Mouse (Mus musculus) limb, embryonic 12.5 days (tissue): Measurements from ENCODE around the gene Nr4a3. TPM values are rescaled to one million over a fixed set of nuclear protein-coding genes. Genes with fewer than 3 reads are reported as not detected.

Source experiments
- ATAC-seq: fragments of 200-750 bp; cut with Nextera tagmentation; 2 replicates; pipeline ENCODE4 v1.8.0; 2017; ENCODE audit warnings: low read depth, moderate TSS enrichment; ENCODE audit not compliant: insufficient number of reproducible peaks, insufficient read depth, low FRiP score, low TSS enrichment
- H3K27ac ChIP-seq: fragments of 300-500 bp; sonication (generic); 2 replicates; pipeline ENCODE4 v1.5.1; 2016; ENCODE audit warnings: mild to moderate bottlenecking, moderate library complexity
- H3K27me3 ChIP-seq: fragments of 300-500 bp; sonication (generic); 2 replicates; pipeline ENCODE4 v1.6.1; 2016; ENCODE audit warnings: mild to moderate bottlenecking, moderate library complexity
- H3K36me3 ChIP-seq: fragments of 300-500 bp; sonication (generic); 2 replicates; pipeline ENCODE4 v1.6.1; 2016; ENCODE audit warnings: mild to moderate bottlenecking, moderate library complexity
- H3K4me1 ChIP-seq: fragments of 300-500 bp; sonication (generic); replicated peaks from 2 replicates; pipeline ENCODE4 v1.6.1; 2016
- H3K4me2 ChIP-seq: fragments of 300-500 bp; sonication (generic); 2 replicates; pipeline ENCODE4 v1.6.1; 2016; ENCODE audit warnings: mild to moderate bottlenecking, moderate library complexity
- H3K4me3 ChIP-seq: fragments of 300-500 bp; sonication (generic); replicated peaks from 2 replicates; pipeline ENCODE4 v1.5.1; 2016; ENCODE audit warnings: mild to moderate bottlenecking
- H3K9ac ChIP-seq: fragments of 300-500 bp; sonication (generic); replicated peaks from 2 replicates; pipeline ENCODE4 v1.6.1; 2016; ENCODE audit warnings: mild to moderate bottlenecking, moderate library complexity
- H3K9me3 ChIP-seq: fragments of 300-500 bp; sonication (generic); 2 replicates; pipeline ENCODE4 v1.6.1; 2016; ENCODE audit warnings: mild to moderate bottlenecking, moderate library complexity
- WGBS: fragments of 180-500 bp; shearing (Covaris S2); methylation state at CpG from one replicate; pipeline ENCODE4 v1.1.7; 2016; 5-methylcytosine and 5-hydroxymethylcytosine counted together
- polyA plus RNA-seq: library from polyadenylated mRNA; unstranded; fragments of >200 nt; fragmentation: Nextera tagmentation; extraction: Ambion mirVana; gene quantifications from 2 replicates; pipeline ENCODE4 v1.2.1, GENCODE M21; 2016

Nr4a3 gene
- polyA plus RNA-seq, 1 experiment from 2014 or later = 0.11 TPM

DNA sequence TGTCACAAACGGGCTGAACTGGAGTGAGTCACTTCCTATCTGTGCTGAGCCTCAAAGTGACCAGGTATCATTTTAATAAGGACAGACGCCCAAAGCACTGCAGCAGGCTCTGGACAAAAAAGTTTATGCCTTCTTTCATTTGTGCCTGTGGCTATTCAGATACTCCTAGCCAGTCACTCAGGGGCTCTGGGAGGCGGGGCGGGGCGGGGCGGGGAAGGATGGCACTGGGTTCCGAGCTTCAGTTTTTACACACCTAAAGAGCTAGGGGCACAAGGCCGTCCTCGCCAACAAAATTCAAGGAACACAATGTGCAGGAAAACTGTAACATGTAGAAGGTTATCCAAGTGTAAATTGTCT lies 79.4 kb downstream of the Nr4a3 start:
- 8% methylated on average over 9 of the region's 9 CpGs for WGBS
- peak; percentile 54; the same call in 1 of the 2 replicates for ATAC-seq
- peak overlapping the region; percentile 73 for H3K4me3 ChIP-seq
- H3K9ac ChIP-seq = peak overlapping the region; percentile 90; the same call in 1 of the 2 replicates
- peak overlapping the region; percentile 77 for H3K4me2 ChIP-seq
- H3K27ac ChIP-seq = no peak overlapping the region
- H3K4me1 ChIP-seq = 0 out of 2 replicates have a peak, but pooled peaks cover 2% of the 10 kb centered on the region
- no peaks in the 10 kb centered on the region for H3K9me3 ChIP-seq
- H3K36me3 ChIP-seq = no peaks in the 10 kb centered on the region
- no peaks in the 10 kb centered on the region for H3K27me3 ChIP-seq

DNA sequence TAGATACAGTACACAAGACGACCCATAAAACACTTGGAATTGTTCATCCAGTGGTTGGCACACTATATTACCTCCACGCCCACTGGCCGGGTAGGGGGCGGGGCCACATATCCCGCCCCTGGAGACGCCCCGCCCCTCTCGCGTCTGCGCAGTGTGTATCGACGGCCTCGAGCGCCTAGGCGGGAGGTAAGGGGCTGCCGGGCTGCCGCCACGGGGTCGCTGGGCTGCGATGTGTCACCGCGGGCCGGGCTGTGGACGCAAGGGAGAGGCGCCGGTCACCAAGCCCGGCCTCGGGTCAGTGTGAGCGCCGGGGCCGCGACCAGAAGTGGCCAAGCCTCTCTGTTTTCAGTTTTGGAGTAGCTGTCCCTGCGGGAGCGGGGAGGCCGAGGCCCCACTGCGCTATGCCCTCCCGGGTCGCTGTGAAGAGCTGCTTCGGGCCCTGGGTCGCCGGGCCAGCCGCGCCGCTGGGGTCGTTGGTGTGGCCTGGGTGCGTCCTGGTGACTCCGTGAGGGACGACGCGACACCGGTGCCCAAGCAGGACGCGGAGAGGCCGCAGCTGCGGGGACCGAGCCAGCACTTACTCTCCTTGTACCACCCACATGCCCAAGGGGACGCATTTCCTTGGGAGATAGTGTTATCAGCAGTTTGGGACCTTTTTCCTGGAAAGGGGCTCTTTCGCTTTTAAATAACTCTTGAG lies 80.0 kb downstream of the Nr4a3 start, which contains the start of gene Stx17:
TSS of gene Stx17 (plus strand) at position 143 of the 697 bp plus-strand sequence.
- peak within 1 kb of the TSS; percentile 73 for H3K4me3 ChIP-seq
- peak within 1 kb of the TSS; percentile 90 for H3K9ac ChIP-seq
- ATAC-seq = peak; percentile 98
- H3K27ac ChIP-seq = 0 out of 2 replicates have a peak within 1 kb of the TSS, but pooled peaks have one; percentile 53
- no peaks in the 10 kb centered on the region for H3K27me3 ChIP-seq
- H3K4me1 ChIP-seq = 0 out of 2 replicates have a peak, but pooled peaks cover 2% of the 10 kb centered on the region
- WGBS = 2% methylated on average over 57 of the region's 58 CpGs
- H3K36me3 ChIP-seq = no peaks in the 10 kb centered on the region
- H3K4me2 ChIP-seq = peak within 1 kb of the TSS; percentile 77
- H3K9me3 ChIP-seq = no peaks in the 10 kb centered on the region

DNA sequence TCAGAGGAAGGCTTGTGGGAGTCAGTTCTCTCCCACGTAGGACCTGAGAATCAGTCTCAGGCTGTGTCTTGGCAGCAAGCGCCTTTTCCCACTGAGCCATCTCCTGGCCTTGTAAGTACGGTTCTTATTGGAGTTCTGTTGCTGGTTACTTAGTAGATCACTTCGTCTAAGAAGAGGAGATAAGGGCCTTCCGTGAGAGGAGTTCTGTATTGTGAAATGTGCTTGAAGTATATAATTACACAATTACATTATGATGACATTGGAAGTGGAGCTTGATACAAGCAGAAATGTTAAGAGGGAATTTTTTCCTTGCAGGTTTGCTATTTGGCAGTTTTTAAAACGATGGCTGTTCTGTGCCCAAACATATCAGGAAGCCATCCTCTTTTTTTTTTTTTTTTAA lies 85.4 kb downstream of the Nr4a3 start:
- Histone ChIP-seq H3K4me3 (no peak overlapping the region), H3K27ac (no peak overlapping the region), H3K9me3 (no peaks in the 10 kb centered on the region), H3K36me3 (peaks cover 16% of the 10 kb centered on the region; the same call in 1 of the 2 replicates), H3K27me3 (no peaks in the 10 kb centered on the region), H3K4me1 (no peaks in the 10 kb centered on the region), H3K4me2 (no peak overlapping the region), H3K9ac (no peak overlapping the region)
- WGBS = 92% methylated on average over 6 of the region's 6 CpGs
- ATAC-seq = no peak

DNA sequence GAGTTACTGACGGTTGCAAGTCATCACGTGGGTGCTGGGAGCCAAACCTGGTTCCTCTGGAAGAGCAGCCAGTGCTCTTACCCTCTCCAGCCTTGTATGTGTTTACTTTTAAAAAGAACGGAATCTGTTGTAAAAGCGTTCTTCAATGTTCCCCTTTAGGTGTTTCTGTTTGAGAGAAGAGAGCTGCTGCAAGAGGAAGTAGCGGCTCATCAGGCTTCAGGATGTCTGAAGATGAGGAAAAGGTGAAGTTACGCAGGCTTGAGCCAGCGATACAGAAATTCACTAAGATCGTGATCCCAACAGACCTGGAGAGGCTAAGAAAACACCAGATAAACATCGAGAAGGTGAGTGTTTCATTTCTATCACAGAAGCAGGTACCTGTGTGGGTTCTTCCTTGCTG lies 86.7 kb downstream of the Nr4a3 start:
- H3K9me3 ChIP-seq = no peaks in the 10 kb centered on the region
- no peaks in the 10 kb centered on the region for H3K27me3 ChIP-seq
- 94% methylated on average over 9 of the region's 9 CpGs for WGBS
- H3K4me3 ChIP-seq = no peak overlapping the region
- no peak overlapping the region for H3K27ac ChIP-seq
- no peak overlapping the region for H3K9ac ChIP-seq
- no peak overlapping the region for H3K4me2 ChIP-seq
- peaks cover 18% of the 10 kb centered on the region; the same call in 1 of the 2 replicates for H3K36me3 ChIP-seq
- no peak for ATAC-seq
- no peaks in the 10 kb centered on the region for H3K4me1 ChIP-seq

DNA sequence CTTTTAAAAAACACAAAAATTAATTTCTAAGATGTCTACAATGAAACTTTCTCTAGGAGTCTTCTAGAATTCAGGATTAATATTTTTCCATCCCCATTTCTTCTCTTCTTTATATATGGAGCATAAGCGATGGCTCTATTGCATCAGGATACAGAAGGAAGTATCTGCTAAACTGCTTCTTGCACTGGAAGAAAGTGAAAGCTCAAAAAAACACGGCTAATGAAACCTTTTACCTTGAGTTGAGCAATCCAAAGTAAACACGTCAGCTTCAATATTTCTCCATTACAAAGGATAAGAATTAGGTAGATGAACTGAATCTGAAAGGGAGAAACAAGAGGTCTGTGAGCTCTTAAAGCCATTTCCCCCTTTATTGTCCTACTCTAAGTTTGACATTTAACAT lies 87.8 kb downstream of the Nr4a3 start:
- no peaks in the 10 kb centered on the region for H3K9me3 ChIP-seq
- H3K4me3 ChIP-seq = no peak overlapping the region
- 80% methylated on average over 3 of the region's 3 CpGs for WGBS
- H3K27me3 ChIP-seq = no peaks in the 10 kb centered on the region
- H3K9ac ChIP-seq = no peak overlapping the region
- H3K27ac ChIP-seq = no peak overlapping the region
- no peak overlapping the region for H3K4me2 ChIP-seq
- peaks cover 18% of the 10 kb centered on the region; the same call in 1 of the 2 replicates for H3K36me3 ChIP-seq
- no peaks in the 10 kb centered on the region for H3K4me1 ChIP-seq
- no peak for ATAC-seq

Other genes with a start within 250 kb of the Nr4a3 start
- gene Stx17, start 79.8 kb downstream of the Nr4a3 start, polyA plus RNA-seq = 28.2 and 29.7 TPM in 2 replicates
- 71.0 and 71.9 TPM in 2 replicates for gene Erp44, start 234.4 kb downstream of the Nr4a3 start, polyA plus RNA-seq
- gene Invs, start 234.6 kb downstream of the Nr4a3 start, polyA plus RNA-seq = 12.0 and 12.6 TPM in 2 replicates